Mouse (Mus musculus) erythroblast, embryonic 14.5 days (primary cell): ENCODE results near the gene Hip1r. TPM values are rescaled to one million over a fixed set of nuclear protein-coding genes. Genes with fewer than 3 reads are reported as not detected.

Source experiments
- H3K27me3 ChIP-seq: 2 replicates; pipeline ENCODE4 v1.6.1; 2012; ENCODE audit warnings: inconsistent platforms; ENCODE audit not compliant: control insufficient read depth
- H3K36me3 ChIP-seq: 2 replicates; pipeline ENCODE4 v1.6.1; 2012; ENCODE audit warnings: mild to moderate bottlenecking, inconsistent platforms; ENCODE audit not compliant: control insufficient read depth
- H3K4me1 ChIP-seq: 2 replicates; pipeline ENCODE4 v1.6.1; 2012; ENCODE audit warnings: inconsistent platforms; ENCODE audit not compliant: control insufficient read depth
- H3K4me3 ChIP-seq: replicated peaks from 2 replicates; pipeline ENCODE3; 2012; ENCODE audit warnings: moderate library complexity, mild to moderate bottlenecking, inconsistent platforms
- H3K9me3 ChIP-seq: 2 replicates; pipeline ENCODE4 v1.6.1; 2012; ENCODE audit warnings: low read length, inconsistent platforms, mixed read lengths; ENCODE audit not compliant: control insufficient read depth
- GATA1 ChIP-seq: IDR thresholded peaks from 2 replicates; pipeline ENCODE4 v1.6.1; 2012; ENCODE audit warnings: low read length, inconsistent platforms, mixed read lengths
- TAL1 ChIP-seq: IDR thresholded peaks from 3 replicates; pipeline ENCODE4 v1.6.1; 2012; ENCODE audit warnings: low read length, inconsistent platforms, mixed read lengths
- polyA plus RNA-seq: library from polyadenylated mRNA; stranded (reverse); fragments of >175 nt; gene quantifications from 2 replicates; pipeline ENCODE4 v1.2.3, GENCODE M21; 2012

Hip1r gene
- polyA plus RNA-seq, 1 experiment = 0.37 TPM

DNA sequence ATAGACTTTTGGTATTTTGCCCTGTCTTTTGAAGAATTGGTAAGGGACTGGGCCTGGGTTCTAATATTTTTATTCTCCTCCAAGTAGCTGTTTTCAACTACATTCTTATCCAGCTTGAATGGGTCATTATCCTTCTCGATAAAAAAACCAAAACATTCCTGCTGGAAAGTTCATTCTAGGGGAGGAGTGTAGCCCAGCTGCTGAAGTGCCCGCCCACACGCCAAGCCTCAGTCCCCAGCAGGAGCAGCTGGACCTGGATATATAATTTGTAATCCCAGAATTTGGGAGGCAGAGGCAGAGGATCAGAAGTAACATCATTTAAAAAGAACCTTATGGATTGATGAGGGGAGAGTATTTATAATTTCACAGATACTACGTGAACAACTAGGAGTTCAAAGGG is 26.9 kb upstream of the Hip1r start:
- no peaks in the 10 kb centered on the region for H3K9me3 ChIP-seq
- H3K4me1 ChIP-seq = no peaks in the 10 kb centered on the region
- no peaks in the 10 kb centered on the region for H3K36me3 ChIP-seq
- TF ChIP-seq GATA1 = no peak
- TF ChIP-seq TAL1 = no peak
- H3K27me3 ChIP-seq = no peaks in the 10 kb centered on the region
- H3K4me3 ChIP-seq = no peak overlapping the region

DNA sequence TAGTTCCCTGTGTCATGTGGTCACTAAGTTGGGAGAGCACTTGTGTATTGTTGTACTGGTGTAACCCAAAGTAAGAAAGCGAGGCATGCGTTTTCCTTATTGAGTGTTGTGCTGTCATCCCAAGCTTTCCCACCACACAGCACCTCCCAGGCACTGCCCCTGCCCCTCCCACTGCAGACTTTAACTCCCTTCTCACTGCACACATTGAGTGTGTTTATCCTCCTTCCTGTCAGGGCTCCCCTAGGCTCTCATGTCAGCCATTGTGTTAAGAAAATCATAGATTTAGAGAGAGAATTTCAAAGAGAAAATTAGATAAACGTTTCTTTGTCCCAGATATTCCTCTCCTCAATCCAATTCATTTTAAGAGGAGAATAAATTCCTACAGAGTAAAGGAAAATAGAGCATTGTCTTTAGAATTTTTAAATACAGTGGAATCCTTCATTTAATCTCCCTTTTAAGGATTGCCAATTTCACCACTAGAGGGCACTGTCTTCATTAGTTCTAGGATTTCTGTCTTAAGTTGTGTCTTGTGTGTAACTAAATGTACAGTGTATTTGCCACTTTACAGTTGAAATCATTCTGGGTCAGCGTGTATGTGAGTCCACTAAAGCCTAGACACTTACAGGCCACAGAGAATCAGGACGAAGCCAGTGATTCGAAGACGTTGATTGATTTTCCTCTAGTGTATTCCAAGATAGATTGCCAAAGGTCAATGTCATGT is 26.2 kb upstream of the Hip1r start:
- H3K27me3 ChIP-seq = no peaks in the 10 kb centered on the region
- no peaks in the 10 kb centered on the region for H3K36me3 ChIP-seq
- no peak overlapping the region for H3K4me3 ChIP-seq
- TF ChIP-seq GATA1 (no peak), TAL1 (no peak)
- H3K4me1 ChIP-seq = no peaks in the 10 kb centered on the region
- no peaks in the 10 kb centered on the region for H3K9me3 ChIP-seq

DNA sequence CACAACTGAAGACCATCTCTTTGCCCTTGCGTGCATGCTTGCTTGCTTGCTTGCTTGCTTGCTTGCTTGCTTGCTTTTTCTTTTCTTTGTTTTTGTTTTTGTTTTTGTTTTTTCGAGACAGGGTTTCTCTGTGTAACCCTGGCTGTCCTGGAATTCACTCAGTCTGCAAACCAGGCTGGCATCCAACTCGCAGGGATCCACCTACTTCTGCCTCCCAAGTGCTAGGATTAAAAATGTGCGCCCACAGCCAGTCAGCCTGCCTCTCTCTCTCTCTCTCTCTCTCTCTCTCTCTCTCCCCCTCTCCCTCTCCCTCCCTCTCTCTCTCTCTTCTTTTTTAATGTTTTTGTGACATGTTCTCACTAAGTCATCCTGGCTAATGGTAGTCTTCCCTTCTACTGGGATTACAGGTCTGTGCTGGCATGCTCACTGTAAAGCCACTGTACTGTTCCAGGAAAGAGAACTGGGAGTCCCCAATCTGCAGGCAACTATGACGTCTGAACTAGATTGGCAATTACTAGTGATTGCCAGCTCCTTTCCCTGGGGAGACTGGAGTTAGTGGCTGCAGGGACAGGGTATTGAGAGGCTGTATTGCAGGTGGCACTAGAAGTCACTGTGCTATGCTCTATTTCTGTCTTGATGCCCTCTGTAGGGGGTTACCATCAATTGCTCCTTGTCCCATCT is 20.9 kb upstream of the Hip1r start:
- no peak overlapping the region for H3K4me3 ChIP-seq
- no peaks in the 10 kb centered on the region for H3K27me3 ChIP-seq
- no peaks in the 10 kb centered on the region for H3K4me1 ChIP-seq
- no peaks in the 10 kb centered on the region for H3K36me3 ChIP-seq
- TF ChIP-seq GATA1 = no peak
- no peak for TF ChIP-seq TAL1
- no peaks in the 10 kb centered on the region for H3K9me3 ChIP-seq

DNA sequence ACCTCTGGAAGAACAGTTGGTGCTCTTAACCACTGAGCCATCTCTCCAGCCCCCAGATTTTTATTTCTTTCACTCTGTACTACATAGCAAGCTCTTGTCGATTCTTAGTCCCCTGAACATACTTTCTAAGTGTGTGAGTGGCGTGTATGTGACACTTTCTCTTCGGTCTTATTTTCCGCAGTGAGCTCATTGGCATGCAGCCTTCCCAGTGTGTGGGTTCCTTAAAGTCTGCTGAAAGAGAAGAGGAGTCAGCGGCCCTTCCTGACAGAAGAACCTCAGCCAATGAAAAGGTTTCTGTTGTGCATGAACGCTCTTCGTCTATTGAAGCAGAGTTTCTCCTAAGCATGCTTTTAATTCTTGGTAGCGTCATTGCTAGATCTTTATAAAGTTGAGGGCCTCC is 16.2 kb upstream of the Hip1r start:
- TF ChIP-seq TAL1 = no peak
- TF ChIP-seq GATA1 = no peak
- no peaks in the 10 kb centered on the region for H3K4me1 ChIP-seq
- H3K27me3 ChIP-seq = no peaks in the 10 kb centered on the region
- H3K9me3 ChIP-seq = no peaks in the 10 kb centered on the region
- H3K36me3 ChIP-seq = no peaks in the 10 kb centered on the region
- H3K4me3 ChIP-seq = no peak overlapping the region

DNA sequence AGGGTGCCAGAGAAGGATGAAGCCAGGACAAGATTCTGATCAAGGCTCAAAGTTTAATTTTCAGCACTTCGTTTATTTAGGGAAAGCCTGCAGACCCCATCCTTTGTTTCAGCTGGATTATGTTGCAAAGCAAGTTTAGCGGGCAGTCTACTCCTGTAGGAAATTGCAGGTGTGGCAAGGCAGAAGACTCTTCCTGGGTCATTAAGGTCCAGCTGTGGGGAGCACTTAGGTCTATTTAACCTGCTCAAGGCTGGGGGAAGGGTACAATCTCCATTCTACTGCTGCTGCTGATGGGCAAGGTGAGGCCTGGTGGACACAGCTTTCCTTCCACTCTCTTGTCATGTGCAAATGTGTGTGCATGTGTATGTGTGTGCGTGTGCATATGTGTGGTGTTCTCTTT is 14.4 kb upstream of the Hip1r start:
- TF ChIP-seq GATA1 (no peak), TAL1 (no peak)

DNA sequence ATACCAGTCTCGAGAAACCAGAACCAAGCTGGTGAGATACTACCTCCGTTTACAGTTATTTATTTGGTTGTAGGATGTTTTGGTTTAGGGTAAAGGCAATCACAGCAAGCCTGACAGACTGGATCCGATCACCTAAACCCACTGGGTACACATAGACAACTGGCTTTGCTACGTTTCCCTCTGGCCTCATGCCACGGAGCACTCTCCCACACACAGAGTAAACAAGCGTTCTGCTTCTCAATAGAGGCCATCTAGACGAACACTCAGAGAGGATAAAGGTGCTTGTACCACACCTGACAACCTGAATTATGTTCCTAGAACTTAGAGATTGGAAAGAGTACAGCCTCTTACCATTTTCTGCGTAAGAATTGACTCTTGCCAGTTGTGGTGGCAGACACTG is 13.3 kb upstream of the Hip1r start:
- no peaks in the 10 kb centered on the region for H3K36me3 ChIP-seq
- no peaks in the 10 kb centered on the region for H3K27me3 ChIP-seq
- no peak overlapping the region for H3K4me3 ChIP-seq
- no peaks in the 10 kb centered on the region for H3K9me3 ChIP-seq
- no peaks in the 10 kb centered on the region for H3K4me1 ChIP-seq
- no peak for TF ChIP-seq TAL1
- TF ChIP-seq GATA1 = no peak

More for the DNA sequence above, 14.4 kb upstream of the Hip1r start:
- Histone ChIP-seq H3K4me3 (no peak overlapping the region), H3K36me3 (no peaks in the 10 kb centered on the region), H3K9me3 (no peaks in the 10 kb centered on the region), H3K27me3 (no peaks in the 10 kb centered on the region), H3K4me1 (no peaks in the 10 kb centered on the region)

DNA sequence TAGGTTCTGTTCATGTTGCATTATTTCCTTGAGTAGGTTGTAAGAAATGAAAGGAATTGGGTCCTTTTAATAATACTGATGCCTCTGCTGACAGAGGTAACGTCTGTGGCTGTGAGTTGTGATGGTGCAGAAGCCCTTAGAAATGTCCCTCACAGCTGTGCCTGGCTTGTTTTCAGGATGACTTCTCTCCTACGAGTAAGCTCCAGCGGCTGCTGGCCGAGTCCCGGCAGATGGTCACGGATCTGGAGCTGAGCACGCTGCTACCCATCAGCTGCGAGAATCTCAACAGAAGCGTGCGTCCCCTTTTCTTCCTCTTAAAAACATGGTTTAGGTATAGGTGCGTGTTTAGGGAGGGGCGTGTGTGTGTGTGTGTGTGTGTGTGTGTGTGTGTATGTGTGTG is 12.4 kb upstream of the Hip1r start:
- H3K4me1 ChIP-seq = no peaks in the 10 kb centered on the region
- no peaks in the 10 kb centered on the region for H3K36me3 ChIP-seq
- no peak overlapping the region for H3K4me3 ChIP-seq
- no peaks in the 10 kb centered on the region for H3K27me3 ChIP-seq
- no peak for TF ChIP-seq TAL1
- H3K9me3 ChIP-seq = no peaks in the 10 kb centered on the region

DNA sequence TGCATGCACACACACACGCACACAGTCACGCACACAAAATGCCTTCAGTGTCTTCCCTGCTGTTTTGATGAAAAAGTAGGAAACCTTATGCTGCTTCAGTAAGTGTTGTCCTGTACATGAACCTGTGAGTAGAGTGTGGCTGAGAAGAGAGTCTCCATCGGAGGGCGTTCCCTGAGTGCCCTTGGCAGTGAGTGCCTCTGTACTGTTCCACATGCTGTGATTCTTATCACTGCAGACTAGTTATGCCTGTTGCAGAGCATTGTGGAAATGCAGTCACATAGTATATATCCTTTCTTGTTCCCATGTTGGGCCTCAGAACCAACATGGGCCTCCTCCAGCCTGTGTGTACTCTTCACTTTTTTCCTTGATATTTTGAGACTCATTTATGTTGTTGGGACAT is 9.2 kb upstream of the Hip1r start:
- Histone ChIP-seq H3K4me3 (no peak overlapping the region), H3K9me3 (no peaks in the 10 kb centered on the region), H3K36me3 (no peaks in the 10 kb centered on the region), H3K27me3 (no peaks in the 10 kb centered on the region), H3K4me1 (no peaks in the 10 kb centered on the region)
- TF ChIP-seq GATA1 (no peak), TAL1 (no peak)

DNA sequence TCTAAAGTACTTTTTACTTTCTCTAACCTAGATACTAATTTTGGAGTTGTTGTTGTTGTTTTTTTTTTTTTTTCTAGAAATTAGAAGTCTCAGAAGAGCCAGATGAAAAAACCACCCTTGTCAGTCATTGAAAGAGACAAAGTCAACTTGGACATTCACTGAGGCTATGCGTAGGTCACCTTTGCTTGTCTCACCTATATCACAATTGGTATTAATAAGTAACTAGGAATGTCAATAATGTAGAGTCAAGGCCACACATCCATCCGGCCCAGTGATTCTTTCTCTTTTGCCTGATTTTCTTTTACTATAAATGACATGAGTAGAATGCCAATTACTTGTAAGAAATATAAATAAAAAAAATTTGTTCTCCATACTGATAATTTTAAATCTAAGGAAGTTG is 6.7 kb upstream of the Hip1r start:
- TF ChIP-seq TAL1 (no peak), GATA1 (no peak)
- Histone ChIP-seq H3K27me3 (0 out of 2 replicates have a peak, but pooled peaks cover 2% of the 10 kb centered on the region), H3K9me3 (no peaks in the 10 kb centered on the region), H3K4me1 (no peaks in the 10 kb centered on the region), H3K36me3 (no peaks in the 10 kb centered on the region), H3K4me3 (no peak overlapping the region)

DNA sequence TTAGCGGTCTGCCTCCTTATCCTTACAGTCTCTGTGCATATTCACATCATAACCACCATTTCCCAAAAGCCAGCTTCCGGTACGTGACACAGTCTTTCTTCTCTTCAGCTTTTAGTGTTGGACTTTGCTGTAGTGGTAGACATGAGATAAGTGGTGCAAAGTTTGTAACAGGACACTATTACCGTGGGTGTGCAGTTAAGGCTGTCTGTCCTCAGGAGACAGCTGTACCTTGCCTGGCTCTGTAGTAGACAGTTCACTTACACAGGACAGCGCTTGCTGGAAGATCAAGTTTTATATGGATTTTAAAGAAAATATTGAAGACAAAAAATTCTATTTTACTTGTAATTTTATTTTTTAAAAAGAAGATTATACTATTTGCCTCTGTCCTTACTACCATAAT is 5.0 kb upstream of the Hip1r start:
- no peaks in the 10 kb centered on the region for H3K9me3 ChIP-seq
- peaks cover 4% of the 10 kb centered on the region for H3K4me1 ChIP-seq
- TF ChIP-seq TAL1 (no peak), GATA1 (no peak)
- H3K36me3 ChIP-seq = no peaks in the 10 kb centered on the region
- peaks cover 15% of the 10 kb centered on the region for H3K27me3 ChIP-seq
- H3K4me3 ChIP-seq = no peak overlapping the region
